Mouse (Mus musculus) cortical plate, adult 2 months (tissue): ENCODE measurements at regions not wholly inside any gene's neighbourhood (a gene's known extent, or its start where the extent isn't known, plus 50 kb on each side); places are given as distances from the start of the nearest gene placed in this dataset.

Experiments used
- CTCF ChIP-seq: fragments of 200-500 bp; IDR thresholded peaks from 2 replicates; pipeline ENCODE4 v1.5.1; 2011; ENCODE audit warnings: mild to moderate bottlenecking, control low read depth, low read length; ENCODE audit not compliant: insufficient read depth; ENCODE audit errors: extremely low read depth
- POLR2A ChIP-seq: fragments of 200-500 bp; IDR thresholded peaks from 2 replicates; pipeline ENCODE4 v1.6.1; 2011; ENCODE audit warnings: mild to moderate bottlenecking, low read length, control low read depth; ENCODE audit not compliant: insufficient read depth; ENCODE audit errors: extremely low read depth

GRCm38 (mm10) chr4:4226209-4226608 lies 148.9 kb upstream of the Sdr16c6 start:
- TF ChIP-seq CTCF (no peak), POLR2A (no peak)
